Mouse (Mus musculus) retina, postnatal 1 day (tissue): ENCODE measurements around the gene C1qbp.

Experiments used
- DNase-seq: peaks from one replicate; pipeline ENCODE4 v3.0.0-alpha.2; 2012

C1qbp gene

DNA sequence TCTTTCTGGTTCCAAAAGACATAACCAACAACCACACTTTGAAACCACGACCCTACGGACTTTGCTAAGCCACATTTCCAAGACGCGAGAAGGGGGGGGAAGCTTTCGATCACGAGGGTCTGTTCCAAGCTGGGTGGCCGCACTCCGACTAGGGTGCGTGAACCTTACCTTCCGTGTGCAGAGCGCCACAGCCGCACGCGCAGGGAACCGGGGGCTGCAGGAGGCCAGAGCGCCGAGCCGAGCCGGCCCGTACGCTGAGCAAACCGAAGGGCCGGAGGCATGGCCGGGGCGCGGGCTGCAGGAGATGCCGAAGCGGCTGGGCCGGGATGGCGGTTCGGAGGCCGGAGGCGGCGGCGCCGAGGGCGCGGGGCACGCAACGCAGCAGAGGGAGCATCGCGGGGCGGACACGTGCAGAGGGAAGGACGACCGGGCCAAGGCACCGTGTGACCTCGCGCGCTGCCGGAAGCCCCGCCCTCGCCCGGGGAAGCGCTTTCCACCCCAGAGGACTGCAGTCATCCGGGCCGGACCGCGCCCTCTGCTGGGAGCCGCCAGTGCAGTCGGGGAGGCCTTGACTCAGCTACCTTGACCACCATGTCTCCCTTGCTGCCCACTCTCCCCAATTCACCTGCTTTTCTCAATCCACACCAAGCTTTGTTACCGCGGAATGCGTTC, at the start of gene C1qbp:
Gene C1qbp, minus strand, starts transcription at position 470 of the 672 bp plus-strand sequence.
- DNase-seq: peak; percentile 95

DNA sequence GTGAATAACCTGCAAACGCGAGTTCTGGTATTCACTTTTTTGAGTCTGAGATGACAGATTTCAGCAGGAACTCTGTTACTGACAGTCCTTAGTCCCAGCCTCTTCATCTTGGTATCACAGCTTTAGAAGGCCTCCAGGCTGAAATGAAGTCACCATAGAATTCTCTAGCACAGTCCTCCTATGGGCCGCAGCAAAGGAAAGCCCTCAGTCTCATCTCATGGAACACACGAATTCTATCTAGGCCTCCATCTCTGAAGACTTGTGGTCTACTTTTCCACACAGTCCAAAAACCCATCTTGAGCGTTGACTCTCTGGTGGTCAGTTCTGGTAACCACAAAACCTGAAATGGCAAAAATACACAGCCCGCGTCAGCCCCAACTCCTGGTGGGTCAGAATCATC, 49.2 kb upstream of the C1qbp start:
- no peak for DNase-seq

DNA sequence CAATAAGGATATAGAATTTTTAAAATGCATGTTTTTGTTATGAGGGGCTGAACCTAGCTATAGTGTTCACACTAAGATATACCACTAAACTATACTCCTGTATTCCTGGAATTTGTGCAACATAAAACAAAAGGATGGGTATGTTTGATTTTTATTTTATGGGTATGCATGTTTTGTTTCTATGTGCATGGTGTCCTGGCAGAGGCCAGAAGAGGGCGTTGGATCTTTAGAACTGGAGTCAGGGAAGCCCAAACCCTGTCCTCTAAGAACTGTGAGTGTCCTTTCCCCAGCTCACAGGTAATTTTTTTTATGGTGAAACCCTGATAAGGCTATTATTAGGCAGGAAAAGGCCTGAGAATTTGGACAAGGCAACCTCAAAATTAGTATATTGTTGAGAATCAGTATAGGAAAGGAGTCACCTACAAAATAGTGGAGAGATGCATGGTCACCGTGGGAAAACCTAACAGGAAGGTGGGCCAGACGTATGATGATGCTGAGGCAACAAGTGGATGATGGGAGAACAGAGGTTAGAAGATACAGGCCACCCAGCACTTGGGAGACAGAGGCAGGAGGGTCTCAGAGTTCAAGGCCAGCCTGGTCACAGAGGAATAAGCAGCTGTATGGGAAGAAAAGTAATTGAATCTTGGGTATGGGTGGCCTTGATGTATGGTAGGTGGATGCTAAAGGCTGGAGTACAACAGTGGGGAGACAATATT, 46.7 kb upstream of the C1qbp start:
- DNase-seq: no peak

GRCm38 (mm10) chr11:71028280-71028679, 45.5 kb upstream of the C1qbp start:
- no peak for DNase-seq

DNA sequence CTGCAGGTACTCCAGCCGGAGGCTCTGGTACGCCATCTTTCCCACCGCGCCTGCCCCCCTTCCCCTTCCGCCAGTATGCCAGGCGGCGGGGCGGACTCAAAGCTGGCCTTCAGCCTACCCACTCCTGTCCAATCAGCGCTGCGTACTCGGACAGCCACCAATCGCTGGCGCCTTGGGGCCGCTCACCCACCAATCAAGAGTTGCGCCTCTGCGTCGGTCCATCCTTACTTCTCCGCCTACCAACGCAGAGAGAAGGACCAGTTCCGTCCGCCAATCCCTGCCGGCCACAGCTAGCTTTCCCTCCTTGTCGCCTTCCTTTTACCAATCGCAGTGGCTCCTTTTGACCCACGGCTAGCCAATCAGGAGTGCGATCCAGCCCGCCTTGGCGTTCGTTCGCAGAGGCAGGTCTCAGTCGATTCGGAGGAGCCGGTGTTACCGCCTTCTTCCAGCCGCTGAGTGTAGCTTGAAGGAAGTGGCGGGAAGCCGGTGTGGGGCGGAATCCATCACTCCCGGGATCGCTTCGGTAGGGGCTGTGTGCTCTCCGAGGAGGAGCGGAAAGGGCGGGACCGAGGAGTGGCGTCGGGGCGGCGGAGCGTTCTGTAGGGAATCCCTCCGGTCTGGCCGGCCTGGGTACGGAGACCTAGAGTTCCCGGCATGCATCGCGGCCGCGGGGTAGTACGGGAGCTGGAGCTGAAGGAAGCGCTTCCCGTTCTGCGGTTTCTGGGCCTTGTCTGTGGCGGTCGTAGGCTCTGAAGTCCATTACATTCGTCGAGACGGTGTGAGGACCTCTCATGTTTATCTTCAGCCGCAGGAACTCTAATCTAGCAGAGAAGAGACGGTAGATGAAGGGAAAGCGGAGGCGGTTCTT, 36.6 kb upstream of the C1qbp start, which contains the start of the genes Mis12 and Derl2:
Gene Mis12, plus strand, starts transcription at position 411 of the 868 bp plus-strand sequence.
Gene Derl2, minus strand, starts transcription at position 641 of the 868 bp plus-strand sequence.
- DNase-seq: peak; percentile 100

DNA sequence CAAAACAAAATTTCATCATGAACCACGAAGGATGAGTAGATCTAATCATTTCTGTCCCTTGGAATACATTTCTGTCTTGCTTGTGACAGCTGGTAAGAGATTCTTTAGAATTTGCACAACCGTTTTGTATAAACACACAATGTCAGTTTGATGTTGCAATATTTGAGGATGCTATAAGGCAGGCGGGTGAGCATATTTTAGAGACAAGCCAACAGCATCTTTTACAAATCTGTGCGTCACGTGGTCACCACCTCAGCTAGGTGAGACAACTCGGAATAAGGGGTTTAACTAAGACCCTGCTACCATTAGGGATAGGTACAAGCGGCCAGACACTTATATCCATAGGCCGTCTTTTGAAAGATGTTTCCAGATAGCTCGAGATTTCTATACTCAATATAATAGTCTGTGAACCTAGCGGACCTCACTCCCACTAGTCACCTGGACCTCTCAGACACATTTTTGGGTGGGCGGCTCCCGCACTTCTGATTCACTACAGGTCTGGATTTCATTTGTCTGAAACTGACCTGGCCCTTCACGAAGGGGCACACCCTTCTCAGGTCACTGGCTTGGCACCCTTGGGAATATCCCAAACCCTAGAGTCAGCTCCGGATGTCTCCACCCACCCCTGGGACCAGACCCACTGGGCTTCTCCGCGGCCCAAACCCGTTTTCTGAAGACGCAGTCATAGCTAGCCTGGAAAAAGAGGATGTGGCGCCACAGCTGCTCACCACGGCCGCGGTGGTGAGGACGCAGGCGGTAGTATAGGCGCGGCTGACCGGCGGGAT, 35.8 kb upstream of the C1qbp start:
- DNase-seq: no peak

- no peak for DNase-seq
Observed at GRCm38 (mm10) chr11:71017051-71017450, 34.2 kb upstream of the C1qbp start.

DNA sequence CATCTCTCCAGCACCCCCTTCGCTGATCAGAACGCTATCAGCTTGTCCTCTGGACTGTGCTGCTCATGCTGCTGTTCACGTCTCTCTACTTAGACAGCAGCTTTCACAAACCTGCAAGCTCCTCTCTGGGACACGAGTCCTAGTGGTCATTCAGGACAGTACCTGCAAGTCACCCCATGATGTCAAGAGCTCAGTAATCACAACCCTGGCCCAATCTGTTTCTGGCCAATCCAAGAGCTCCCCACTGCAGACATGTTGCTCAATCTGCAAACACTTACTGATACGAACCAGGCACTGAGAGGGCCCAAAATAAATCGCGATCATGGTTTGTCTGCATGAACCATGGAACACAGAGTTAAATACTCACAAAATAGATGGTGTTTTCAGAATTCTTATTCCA, 29.9 kb upstream of the C1qbp start:
- DNase-seq: no peak

- no peak for DNase-seq
Observed at GRCm38 (mm10) chr11:71008321-71008720, 25.5 kb upstream of the C1qbp start.

GRCm38 (mm10) chr11:71007831-71008230, 25.0 kb upstream of the C1qbp start:
- no peak for DNase-seq

DNA sequence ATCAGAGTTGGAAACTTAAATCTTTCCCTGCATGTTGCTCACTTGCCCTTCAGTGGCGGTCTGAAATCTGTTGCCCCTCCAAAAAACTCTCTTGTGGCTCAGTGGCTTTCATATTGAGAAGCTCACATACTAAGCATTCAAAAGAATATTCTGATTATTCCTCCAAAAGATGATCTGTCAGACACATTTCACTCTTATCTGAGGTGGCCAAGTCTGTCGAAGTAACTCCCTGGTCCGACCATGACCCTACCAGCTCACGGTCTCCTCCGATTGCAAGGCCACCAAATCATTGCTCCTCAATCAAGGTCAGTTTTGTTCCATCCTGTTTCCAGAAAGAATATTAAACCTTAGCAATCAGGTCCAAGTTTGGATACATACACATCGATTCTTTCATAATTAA, 24.2 kb upstream of the C1qbp start:
- no peak for DNase-seq

DNA sequence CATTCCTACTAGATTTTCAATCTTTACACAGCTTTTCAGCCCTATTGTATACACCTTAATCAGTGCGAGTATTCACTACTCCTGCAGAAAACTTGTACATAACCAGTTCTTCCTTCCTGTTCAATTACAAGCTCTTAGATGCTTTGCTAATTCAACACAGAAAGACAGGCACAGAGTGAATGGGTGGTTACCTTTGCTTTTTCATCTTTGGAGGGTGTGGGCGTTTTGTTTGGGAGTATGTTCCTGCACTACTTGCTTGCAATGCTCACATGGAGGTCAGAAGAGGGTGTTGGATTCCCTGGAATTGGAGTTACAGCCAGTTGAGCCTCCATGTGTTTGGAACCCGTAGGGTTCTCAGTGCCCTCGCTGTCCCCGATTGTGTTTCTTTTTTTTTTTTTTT, 22.2 kb upstream of the C1qbp start:
- DNase-seq: peak; percentile 16

GRCm38 (mm10) chr11:71004316-71004773, 21.5 kb upstream of the C1qbp start, which contains the start of gene Dhx33:
Dhx33 (minus strand) TSS chr11:71004437.
- DNase-seq: peak; percentile 99

- DNase-seq: no peak
Observed at GRCm38 (mm10) chr11:71003611-71004315, 20.9 kb upstream of the C1qbp start.

- DNase-seq: no peak
Observed at GRCm38 (mm10) chr11:71001167-71001566, 18.3 kb upstream of the C1qbp start.

DNA sequence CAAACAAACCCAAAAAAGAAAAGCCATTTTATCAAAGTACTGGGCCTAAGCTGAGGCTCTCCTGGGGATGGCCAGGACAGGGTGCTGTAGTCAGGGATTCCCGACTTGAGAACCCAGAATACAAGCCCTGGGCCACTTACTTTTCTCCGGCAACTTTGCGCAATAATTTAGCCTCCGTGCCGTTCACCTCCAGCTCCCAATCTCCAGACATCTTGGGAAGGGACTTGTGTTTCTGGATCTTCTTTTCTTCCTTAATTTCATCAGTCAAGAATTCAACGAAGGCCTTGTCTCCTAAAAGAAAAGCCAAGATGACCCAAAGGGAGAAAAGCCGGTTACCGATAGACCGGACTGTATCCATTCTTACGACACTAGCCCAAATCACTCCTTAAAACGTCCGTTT, 796 bp downstream of the C1qbp start:
- no peak for DNase-seq

DNA sequence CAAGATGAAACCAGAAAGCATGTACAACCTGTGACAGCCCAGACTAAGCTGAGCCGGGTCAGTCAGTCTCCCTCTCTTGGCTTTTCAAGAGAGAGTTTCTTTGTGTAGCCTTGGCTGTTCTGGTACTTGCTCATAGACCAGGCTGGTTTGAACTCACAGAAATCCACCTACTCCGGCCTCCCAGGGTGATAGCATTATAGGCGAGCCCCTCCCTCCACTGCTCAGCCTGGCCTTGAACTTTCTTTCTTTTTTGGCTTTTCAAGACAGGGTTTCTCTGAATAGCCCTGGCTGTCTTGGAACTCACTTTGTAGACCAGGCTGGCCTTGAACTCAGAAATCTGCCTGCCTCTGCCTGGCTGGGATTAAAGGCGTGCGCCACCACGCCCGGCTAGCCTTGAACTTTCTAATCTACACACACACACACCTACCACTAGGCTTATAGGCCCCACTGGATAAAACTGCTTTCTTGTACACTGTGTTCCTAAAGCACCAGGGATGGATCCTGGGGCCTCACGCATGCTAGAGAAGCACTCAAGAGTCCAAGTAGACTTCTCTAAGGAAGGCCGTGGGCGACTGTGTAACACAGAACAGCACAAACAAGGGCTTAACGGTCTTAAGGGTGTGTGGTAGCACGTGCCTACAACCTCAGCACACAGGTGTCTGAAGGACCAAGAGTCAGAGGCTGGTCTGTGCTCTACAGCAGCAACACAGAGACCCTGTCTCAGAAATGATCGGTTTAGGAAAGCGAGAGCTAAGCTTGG, 1.9 kb downstream of the C1qbp start:
- no peak for DNase-seq

DNA sequence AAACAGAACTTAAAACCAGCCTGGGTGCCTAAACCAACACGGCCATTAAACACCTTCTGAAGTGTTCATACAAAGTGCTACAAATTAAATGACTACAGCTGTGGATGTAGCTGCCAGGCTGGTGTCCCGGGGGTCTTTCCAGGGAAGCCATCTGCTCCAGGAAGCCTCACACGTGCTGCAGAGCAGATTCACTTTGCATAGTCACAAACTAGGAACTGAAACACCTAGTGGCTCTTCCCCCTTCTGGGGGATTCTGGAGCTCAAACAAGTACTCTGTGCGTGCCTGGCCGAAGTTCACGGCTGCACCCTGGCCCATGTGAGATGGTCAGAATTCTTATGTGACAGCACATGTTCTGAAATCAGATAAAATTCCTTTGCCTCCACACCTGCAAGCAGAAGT, 2.6 kb downstream of the C1qbp start:
- DNase-seq: no peak

DNA sequence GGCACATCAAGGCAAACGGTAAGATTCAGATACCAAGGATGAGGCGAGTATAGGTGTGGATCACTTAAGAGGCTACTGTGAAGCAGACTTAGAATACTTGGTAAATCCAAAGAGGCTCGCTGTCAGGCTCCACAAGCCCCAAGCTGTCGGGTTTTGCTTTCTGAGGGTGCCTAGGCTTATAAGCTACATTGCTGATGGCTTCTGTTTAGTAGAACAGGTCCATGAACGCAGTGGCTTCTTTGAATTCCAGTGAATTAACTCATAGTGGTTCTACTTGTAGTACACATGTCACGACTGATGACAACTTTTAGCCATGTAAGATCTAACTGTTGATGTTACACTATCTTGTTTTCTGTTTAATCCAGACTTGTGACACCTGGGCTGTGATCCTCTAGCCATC, 5.5 kb downstream of the C1qbp start:
- DNase-seq: no peak

GRCm38 (mm10) chr11:70975193-70975592, 7.6 kb downstream of the C1qbp start:
- DNase-seq: no peak

GRCm38 (mm10) chr11:70973947-70974346, 8.9 kb downstream of the C1qbp start:
- peak; percentile 45 for DNase-seq
